ENCODE assay signal across 21 mouse cellular contexts in genomic region chr5:75472484-75472883, GRCm38 (mm10).
DNase-seq lines count a peak whose midpoint lies in the region; ATAC-seq and TF ChIP-seq lines count a peak whose summit lies in the region.
"Had no signal": no experiment of that assay in that cellular context is flagged by ENCODE, and none has a peak within 500 bp of the region (broad histone marks: within the 10 kb centered on the region; RNA-seq: fewer than 3 reads in every experiment).

No protein-coding gene starts in this region.

- 0 out of 2 replicates have a peak, but pooled peaks have one; percentile 57 for ATAC-seq in forebrain, embryonic 12.5 days (ENCODE audit: low FRiP score)
- ATAC-seq in forebrain, embryonic 11.5 days (replicated peaks; ENCODE audit: low FRiP score): no peak
- ATAC-seq in neural tube, embryonic 13.5 days (ENCODE audit: low read depth): peak; percentile 47; the same call in 1 of the 2 replicates
- ATAC-seq in neural tube, embryonic 15.5 days (ENCODE audit: low FRiP score): no peak
- ATAC-seq in lung, postnatal 0 days: peak; percentile 93
- ATAC-seq in megakaryocyte-erythroid progenitor cell, adult 5-6 weeks (replicated peaks; ENCODE audit: low FRiP score, low TSS enrichment, poor library complexity, severe bottlenecking): 0 out of 2 replicates have a peak, but pooled peaks have one; percentile 6
- ATAC-seq: intestine, postnatal 0 days had no signal

- no peak overlapping the region for H3K9ac ChIP-seq in forebrain, embryonic 12.5 days
- H3K9ac ChIP-seq in forebrain, embryonic 11.5 days (ENCODE audit: low read length): no peak overlapping the region
- no peak overlapping the region for H3K9ac ChIP-seq in neural tube, embryonic 13.5 days
- no peak overlapping the region for H3K9ac ChIP-seq in neural tube, embryonic 15.5 days (replicated peaks)
- no peak overlapping the region for H3K9ac ChIP-seq in lung, postnatal 0 days (replicated peaks; ENCODE audit: low read depth)
- H3K9ac ChIP-seq: limb, embryonic 15.5 days; liver, embryonic 14.5 days; midbrain, embryonic 12.5 days had no signal

- H3K4me2 ChIP-seq in forebrain, embryonic 12.5 days: no peak overlapping the region
- H3K4me2 ChIP-seq in forebrain, embryonic 11.5 days (ENCODE audit: low read depth, low read length, severe bottlenecking): no peak overlapping the region
- H3K4me2 ChIP-seq in neural tube, embryonic 13.5 days: no peak overlapping the region
- no peak overlapping the region for H3K4me2 ChIP-seq in neural tube, embryonic 15.5 days
- H3K4me2 ChIP-seq in lung, postnatal 0 days (replicated peaks; ENCODE audit: low read depth, low read length): no peak overlapping the region
- H3K4me2 ChIP-seq: limb, embryonic 15.5 days; midbrain, embryonic 12.5 days had no signal

- no peak overlapping the region for H3K4me3 ChIP-seq in forebrain, embryonic 12.5 days (replicated peaks)
- H3K4me3 ChIP-seq in forebrain, embryonic 11.5 days (ENCODE audit: low read depth, low read length): no peak overlapping the region
- H3K4me3 ChIP-seq in neural tube, embryonic 13.5 days: no peak overlapping the region
- no peak overlapping the region for H3K4me3 ChIP-seq in neural tube, embryonic 15.5 days (replicated peaks)
- no peak overlapping the region for H3K4me3 ChIP-seq in lung, postnatal 0 days (ENCODE audit: low read depth, low read length)
- H3K4me3 ChIP-seq: gastrocnemius, adult 2 months; heart, embryonic 10.5 days; limb, embryonic 15.5 days; midbrain, embryonic 12.5 days had no signal

- peak; percentile 96 for TF ChIP-seq EP300 in lung, postnatal 0 days (IDR thresholded peaks at IDR 0.05)

- 25% methylated on average over 3 of the region's 3 CpGs for WGBS in forebrain, embryonic 12.5 days
- 36% methylated on average over 3 of the region's 3 CpGs for WGBS in forebrain, embryonic 11.5 days
- 26% methylated on average over 3 of the region's 3 CpGs for WGBS in neural tube, embryonic 13.5 days
- 23% methylated on average over 3 of the region's 3 CpGs for WGBS in neural tube, embryonic 15.5 days
- 35% methylated on average over 3 of the region's 3 CpGs for WGBS in lung, postnatal 0 days

- H3K9me3 ChIP-seq in forebrain, embryonic 12.5 days: no peaks in the 10 kb centered on the region
- H3K9me3 ChIP-seq in forebrain, embryonic 11.5 days (ENCODE audit: control insufficient read depth, low read length): no peaks in the 10 kb centered on the region
- no peaks in the 10 kb centered on the region for H3K9me3 ChIP-seq in neural tube, embryonic 13.5 days
- no peaks in the 10 kb centered on the region for H3K9me3 ChIP-seq in neural tube, embryonic 15.5 days (replicated peaks)
- no peaks in the 10 kb centered on the region for H3K9me3 ChIP-seq in lung, postnatal 0 days (ENCODE audit: low read length)
- H3K9me3 ChIP-seq: heart, embryonic 10.5 days; limb, embryonic 15.5 days; midbrain, embryonic 12.5 days had no signal

- H3K36me3 ChIP-seq in forebrain, embryonic 12.5 days (replicated peaks): no peaks in the 10 kb centered on the region
- H3K36me3 ChIP-seq in forebrain, embryonic 11.5 days (ENCODE audit: control insufficient read depth, insufficient read depth, low read length): no peaks in the 10 kb centered on the region
- H3K36me3 ChIP-seq in neural tube, embryonic 13.5 days: no peaks in the 10 kb centered on the region
- no peaks in the 10 kb centered on the region for H3K36me3 ChIP-seq in neural tube, embryonic 15.5 days
- H3K36me3 ChIP-seq in lung, postnatal 0 days (ENCODE audit: insufficient read depth, low read length): no peaks in the 10 kb centered on the region
- H3K36me3 ChIP-seq: heart, embryonic 10.5 days; limb, embryonic 15.5 days; midbrain, embryonic 12.5 days had no signal

- DNase-seq in forebrain, embryonic 11.5 days (ENCODE audit: low spot score): no peak
- peak; percentile 57 for DNase-seq in lung, postnatal 0 days (ENCODE audit: low spot score)
- DNase-seq in adrenal gland, adult 2 months: no peak
- DNase-seq in thymus, postnatal 0 days (ENCODE audit: low spot score): no peak
- DNase-seq: adrenal gland, postnatal 36 days; cerebellum, adult 11-12 months; cerebellum, postnatal 10 days; gastrocnemius, adult 2 months; heart, postnatal 4 days; right cerebral cortex, postnatal 25 days; spleen, adult 18-20 months; thymus, postnatal 14 days had no signal

- peaks cover 18% of the 10 kb centered on the region; the same call in 1 of the 2 replicates for H3K27me3 ChIP-seq in forebrain, embryonic 12.5 days
- H3K27me3 ChIP-seq in forebrain, embryonic 11.5 days (ENCODE audit: control insufficient read depth, insufficient read depth, low read length): no peaks in the 10 kb centered on the region
- H3K27me3 ChIP-seq in neural tube, embryonic 13.5 days: no peaks in the 10 kb centered on the region
- H3K27me3 ChIP-seq in neural tube, embryonic 15.5 days (replicated peaks): no peaks in the 10 kb centered on the region
- H3K27me3 ChIP-seq in lung, postnatal 0 days (replicated peaks; ENCODE audit: insufficient read depth, low read length): no peaks in the 10 kb centered on the region
- H3K27me3 ChIP-seq: limb, embryonic 15.5 days had no signal

- H3K4me1 ChIP-seq in forebrain, embryonic 12.5 days: no peaks in the 10 kb centered on the region; the same call in 1 of the 2 replicates
- H3K4me1 ChIP-seq in forebrain, embryonic 11.5 days (replicated peaks; ENCODE audit: control insufficient read depth, insufficient read depth, low read length): 0 out of 2 replicates have a peak, but pooled peaks cover 3% of the 10 kb centered on the region
- peaks cover 12% of the 10 kb centered on the region; the same call in 1 of the 2 replicates for H3K4me1 ChIP-seq in neural tube, embryonic 13.5 days (replicated peaks)
- no peaks in the 10 kb centered on the region for H3K4me1 ChIP-seq in neural tube, embryonic 15.5 days
- H3K4me1 ChIP-seq in lung, postnatal 0 days (ENCODE audit: insufficient read depth, low read depth, low read length): no peaks in the 10 kb centered on the region; the same call in 1 of the 2 replicates

- TF ChIP-seq CTCF in lung, postnatal 0 days (IDR thresholded peaks at IDR 0.05): no peak

- no peak overlapping the region for H3K27ac ChIP-seq in forebrain, embryonic 12.5 days
- H3K27ac ChIP-seq in forebrain, embryonic 11.5 days (ENCODE audit: low read depth, low read length): no peak overlapping the region
- peak overlapping the region; percentile 18; the same call in 1 of the 2 replicates for H3K27ac ChIP-seq in neural tube, embryonic 13.5 days (replicated peaks)
- H3K27ac ChIP-seq in neural tube, embryonic 15.5 days (replicated peaks): no peak overlapping the region
- H3K27ac ChIP-seq in lung, postnatal 0 days (ENCODE audit: low read length): no peak overlapping the region
- H3K27ac ChIP-seq: gastrocnemius, adult 2 months; heart, embryonic 10.5 days; limb, embryonic 15.5 days; liver, embryonic 14.5 days; midbrain, embryonic 12.5 days had no signal

Comparison
In these comparisons a context has a peak if more than half of its experiments do, and no peak if none do; other contexts are left out.
1. ATAC-seq: peak in forebrain, embryonic 12.5 days (single experiment), neural tube, embryonic 13.5 days (single experiment), lung, postnatal 0 days (single experiment) and megakaryocyte-erythroid progenitor cell, adult 5-6 weeks (single experiment); none in forebrain, embryonic 11.5 days (single experiment) and neural tube, embryonic 15.5 days (single experiment).